Mouse (Mus musculus): ENCODE measurements around the gene Gm15517.

Gene Gm15517

GRCm38 (mm10) chr7:44310285-44310877 is 49.1 kb downstream of the Gm15517 start:
- peak; percentile 24 to 35 for DNase-seq

GRCm38 (mm10) chr7:44310878-44311712 is 49.8 kb downstream of the Gm15517 start:
- peak; percentile 56 to 61 for DNase-seq

All from spleen, adult 18-20 months (tissue).